Mouse (Mus musculus) liver, adult 2 months (tissue): ENCODE data around the gene Carf.

Experiments
- CTCF ChIP-seq: fragments of 200-500 bp; IDR thresholded peaks from 2 replicates; pipeline ENCODE4 v1.5.1; 2011; ENCODE audit warnings: low read depth, low read length, control low read depth
- POLR2A ChIP-seq: fragments of 200-500 bp; IDR thresholded peaks from 2 replicates; pipeline ENCODE4 v1.6.1; 2011; ENCODE audit warnings: low read length, control low read depth; ENCODE audit not compliant: insufficient read depth; ENCODE audit errors: extremely low read depth

DNA sequence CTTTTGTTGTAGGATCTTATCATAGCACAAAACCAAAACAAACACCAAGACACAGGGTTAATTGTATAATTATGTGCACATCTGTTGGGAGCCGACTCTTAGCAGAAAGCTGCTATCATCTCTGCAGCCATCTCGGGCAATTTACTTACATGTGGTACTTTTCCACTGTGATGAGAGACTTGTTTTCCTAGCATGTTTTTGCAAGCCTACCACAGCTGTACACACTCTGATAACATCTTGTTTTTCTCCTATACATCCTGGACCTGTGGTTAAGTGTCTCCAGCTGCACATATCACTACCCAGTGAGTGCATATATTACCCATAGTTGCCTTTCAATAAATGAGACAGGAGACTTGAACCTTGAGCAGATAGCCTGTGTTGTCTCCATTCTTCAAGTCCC, 23.1 kb upstream of the Carf start:
- TF ChIP-seq CTCF (no peak), POLR2A (no peak)
